9 mouse cellular contexts compared by ENCODE assay signal in the genomic region with DNA sequence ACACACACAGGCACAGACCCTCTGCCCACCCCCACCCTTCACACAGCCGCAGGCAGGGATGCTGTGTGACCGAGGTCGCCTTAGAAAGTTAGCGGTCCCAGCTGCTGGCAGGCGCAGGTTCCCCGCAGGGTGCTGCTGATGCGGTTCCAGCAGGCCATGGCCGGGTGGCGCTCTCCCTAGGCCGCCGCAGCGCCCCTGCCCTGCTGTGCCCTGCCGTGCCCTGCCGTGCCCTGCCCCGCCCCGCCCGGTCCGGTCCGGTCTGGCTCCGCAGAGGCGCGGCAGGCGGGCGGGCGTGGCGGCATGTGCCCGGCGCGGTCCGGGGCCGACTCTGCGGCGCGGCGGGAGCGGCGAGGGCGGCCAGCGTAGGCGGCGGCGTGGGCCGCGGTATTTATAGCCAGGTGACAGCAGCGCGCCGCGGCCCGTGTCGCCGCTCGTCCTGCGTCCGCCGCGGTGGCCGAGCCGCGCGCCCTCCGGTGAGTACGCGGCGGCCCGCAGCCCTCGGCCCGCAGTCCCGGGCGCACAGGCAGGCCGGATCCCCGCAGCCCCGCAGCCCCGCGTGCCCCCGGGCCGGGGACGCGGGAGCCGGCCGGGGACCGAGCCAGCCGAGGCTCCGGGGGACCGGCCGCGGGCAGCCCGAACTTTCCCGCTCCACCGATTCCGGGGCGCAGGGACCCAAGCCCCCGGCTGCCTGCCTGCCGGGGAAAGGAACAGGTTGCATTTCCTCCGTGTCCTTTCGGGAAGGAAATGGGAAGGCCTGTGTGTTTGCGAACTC. TPM values are rescaled to one million over a fixed set of nuclear protein-coding genes. Genes with fewer than 3 reads are reported as not detected.
DNase-seq lines count a peak whose midpoint lies in the region; ATAC-seq lines count a peak whose summit lies in the region.
"Had no signal": no experiment of that assay in that cellular context is flagged by ENCODE, and none has a peak within 500 bp of the region (broad histone marks: within the 10 kb centered on the region; RNA-seq: fewer than 3 reads in every experiment).

A gene (plus strand): TSS at position 403 of the 772 bp plus-strand sequence.

- no peaks in the 10 kb centered on the region for H3K36me3 ChIP-seq in hindbrain, embryonic 12.5 days
- H3K36me3 ChIP-seq in limb, embryonic 13.5 days = no peaks in the 10 kb centered on the region
- H3K36me3 ChIP-seq in midbrain, embryonic 14.5 days (ENCODE audit: control insufficient read depth, insufficient read depth, low read length) = no peaks in the 10 kb centered on the region

- H3K4me3 ChIP-seq in hindbrain, embryonic 12.5 days = peak within 1 kb of the TSS; percentile 77
- peak within 1 kb of the TSS; percentile 69 for H3K4me3 ChIP-seq in limb, embryonic 13.5 days
- peak within 1 kb of the TSS; percentile 61 for H3K4me3 ChIP-seq in midbrain, embryonic 14.5 days (replicated peaks; ENCODE audit: low read depth, low read length)

- DNase-seq in adrenal gland, adult 18-20 months (ENCODE audit: low spot score in 2 of 2) = peak; percentile 44 to 53
- no peak for DNase-seq in adrenal gland, postnatal 4 days (ENCODE audit: low spot score in 2 of 2)
- DNase-seq in cerebellum, adult 8-10 months = peak; percentile 52
- DNase-seq in gastrocnemius, adult 18-20 months (ENCODE audit: low spot score) = peak; percentile 34
- DNase-seq in midbrain, embryonic 14.5 days = peak; percentile 71
- peak; percentile 42 for DNase-seq in urinary bladder, postnatal 25 days (ENCODE audit: low spot score)

- peaks cover 15% of the 10 kb centered on the region for H3K27me3 ChIP-seq in hindbrain, embryonic 12.5 days
- peaks cover 34% of the 10 kb centered on the region for H3K27me3 ChIP-seq in limb, embryonic 13.5 days
- H3K27me3 ChIP-seq in midbrain, embryonic 14.5 days (ENCODE audit: control insufficient read depth, insufficient read depth, low read length) = peaks cover 10% of the 10 kb centered on the region; the same call in 1 of the 2 replicates

- peaks cover 6% of the 10 kb centered on the region for H3K4me1 ChIP-seq in hindbrain, embryonic 12.5 days
- H3K4me1 ChIP-seq in limb, embryonic 13.5 days = no peaks in the 10 kb centered on the region
- H3K4me1 ChIP-seq in midbrain, embryonic 14.5 days (ENCODE audit: control insufficient read depth, insufficient read depth, low read length) = no peaks in the 10 kb centered on the region

- WGBS in hindbrain, embryonic 12.5 days = 2% methylated on average over 43 of the region's 96 CpGs
- WGBS in limb, embryonic 13.5 days = under 1% methylated on average over 82 of the region's 96 CpGs
- under 1% methylated on average over 92 of the region's 96 CpGs for WGBS in midbrain, embryonic 14.5 days

- H3K27ac ChIP-seq in hindbrain, embryonic 12.5 days = no peak within 1 kb of the TSS
- H3K27ac ChIP-seq in limb, embryonic 13.5 days = no peak within 1 kb of the TSS
- no peak within 1 kb of the TSS; the same call in 1 of the 2 replicates for H3K27ac ChIP-seq in midbrain, embryonic 14.5 days (replicated peaks; ENCODE audit: low read depth, low read length)
- H3K27ac ChIP-seq: macrophage had no signal

- ATAC-seq in hindbrain, embryonic 12.5 days (ENCODE audit: low FRiP score) = peak; percentile 77
- ATAC-seq in limb, embryonic 13.5 days (ENCODE audit: low FRiP score, low read depth) = peak; percentile 77
- peak; percentile 69 for ATAC-seq in midbrain, embryonic 14.5 days (ENCODE audit: low FRiP score, low TSS enrichment)

- H3K9ac ChIP-seq in hindbrain, embryonic 12.5 days = peak within 1 kb of the TSS; percentile 85
- H3K9ac ChIP-seq in limb, embryonic 13.5 days = peak within 1 kb of the TSS; percentile 81
- peak within 1 kb of the TSS; percentile 77 for H3K9ac ChIP-seq in midbrain, embryonic 14.5 days (replicated peaks; ENCODE audit: low read length)

- H3K4me2 ChIP-seq in hindbrain, embryonic 12.5 days (replicated peaks) = peak within 1 kb of the TSS; percentile 100
- H3K4me2 ChIP-seq in limb, embryonic 13.5 days (replicated peaks) = peak within 1 kb of the TSS; percentile 99
- H3K4me2 ChIP-seq in midbrain, embryonic 14.5 days (ENCODE audit: low read length) = peak within 1 kb of the TSS; percentile 99

- H3K9me3 ChIP-seq in hindbrain, embryonic 12.5 days (replicated peaks) = no peaks in the 10 kb centered on the region
- no peaks in the 10 kb centered on the region for H3K9me3 ChIP-seq in limb, embryonic 13.5 days
- H3K9me3 ChIP-seq in midbrain, embryonic 14.5 days (ENCODE audit: control insufficient read depth, low read length) = no peaks in the 10 kb centered on the region

RNA-seq across cellular contexts. Expression of the gene that starts here (rescaled TPM):
- total RNA-seq in adrenal gland, adult 18-20 months (2021) = 1 to 10 TPM; 3.1 to 3.3 TPM
- total RNA-seq in adrenal gland, postnatal 4 days (2021) = 1 to 10 TPM; 6.3 to 7.9 TPM
- total RNA-seq in gastrocnemius, adult 18-20 months (2021) = 10 to 100 TPM; 15.6 to 19.1 TPM
- 3.7 and 3.9 TPM in 2 replicates for polyA plus RNA-seq in hindbrain, embryonic 12.5 days (2016; fragmentation: Nextera tagmentation; extraction: Ambion mirVana)
- 4.3 and 5.5 TPM in 2 replicates for polyA plus RNA-seq in limb, embryonic 13.5 days (2015; fragmentation: Nextera tagmentation; extraction: Ambion mirVana)
- polyA plus RNA-seq in midbrain, embryonic 14.5 days (2014; fragmentation: Nextera tagmentation; extraction: Ambion mirVana) = 10.0 and 10.5 TPM in 2 replicates

Comparison
In these comparisons a context has a peak if more than half of its experiments do, and no peak if none do; other contexts are left out.
1. DNase-seq: peak in adrenal gland, adult 18-20 months (2 of 2), cerebellum, adult 8-10 months (single experiment), gastrocnemius, adult 18-20 months (single experiment), midbrain, embryonic 14.5 days (single experiment) and urinary bladder, postnatal 25 days (single experiment); none in adrenal gland, postnatal 4 days (0 of 2).
2. Peak in every context shown above with its lines, with median percentiles within 50 percentile points of each other: ATAC-seq, H3K4me2 ChIP-seq, H3K4me3 ChIP-seq and H3K9ac ChIP-seq.